Mouse (Mus musculus) hindbrain, embryonic 15.5 days (tissue): Measurements from ENCODE around the gene Pdk2. TPM values are rescaled to one million over a fixed set of nuclear protein-coding genes. Genes with fewer than 3 reads are reported as not detected.

Experiments
- ATAC-seq: fragments of 200-750 bp; cut with Nextera tagmentation; 2 replicates; pipeline ENCODE4 v1.8.0; 2017; ENCODE audit warnings: low read depth, moderate number of reproducible peaks, moderate TSS enrichment; ENCODE audit not compliant: low FRiP score
- H3K27ac ChIP-seq: fragments of 300-500 bp; sonication (generic); replicated peaks from 2 replicates; pipeline ENCODE4 v1.5.1; 2015; ENCODE audit warnings: mild to moderate bottlenecking, inconsistent platforms
- H3K27me3 ChIP-seq: fragments of 300-500 bp; sonication (generic); 2 replicates; pipeline ENCODE4 v1.6.1; 2015; ENCODE audit warnings: control low read depth, inconsistent platforms
- H3K36me3 ChIP-seq: fragments of 300-500 bp; sonication (generic); 2 replicates; pipeline ENCODE4 v1.6.1; 2015; ENCODE audit warnings: control low read depth, inconsistent platforms
- H3K4me1 ChIP-seq: fragments of 300-500 bp; sonication (generic); replicated peaks from 2 replicates; pipeline ENCODE4 v1.6.1; 2015; ENCODE audit warnings: control low read depth, inconsistent platforms
- H3K4me2 ChIP-seq: fragments of 300-500 bp; sonication (generic); 2 replicates; pipeline ENCODE4 v1.6.1; 2015; ENCODE audit warnings: moderate library complexity, mild to moderate bottlenecking, inconsistent platforms
- H3K4me3 ChIP-seq: fragments of 300-500 bp; sonication (generic); 2 replicates; pipeline ENCODE4 v1.5.1; 2015; ENCODE audit warnings: mild to moderate bottlenecking, inconsistent platforms
- H3K9ac ChIP-seq: fragments of 300-500 bp; sonication (generic); 2 replicates; pipeline ENCODE4 v1.6.1; 2015; ENCODE audit warnings: inconsistent platforms
- H3K9me3 ChIP-seq: fragments of 300-500 bp; sonication (generic); 2 replicates; pipeline ENCODE4 v1.6.1; 2016; ENCODE audit warnings: control low read depth, inconsistent platforms
- WGBS: fragments of 180-500 bp; shearing (Covaris S2); methylation state at CpG from one replicate; pipeline ENCODE4 v1.1.7; 2015; 5-methylcytosine and 5-hydroxymethylcytosine counted together
- polyA plus RNA-seq: library from polyadenylated mRNA; unstranded; fragments of >200 nt; fragmentation: Nextera tagmentation; extraction: Ambion mirVana; gene quantifications from 2 replicates; pipeline ENCODE4 v1.2.1, GENCODE M21; 2015

Gene Pdk2
- polyA plus RNA-seq, 1 experiment from 2014 or later = 33.4 TPM

DNA sequence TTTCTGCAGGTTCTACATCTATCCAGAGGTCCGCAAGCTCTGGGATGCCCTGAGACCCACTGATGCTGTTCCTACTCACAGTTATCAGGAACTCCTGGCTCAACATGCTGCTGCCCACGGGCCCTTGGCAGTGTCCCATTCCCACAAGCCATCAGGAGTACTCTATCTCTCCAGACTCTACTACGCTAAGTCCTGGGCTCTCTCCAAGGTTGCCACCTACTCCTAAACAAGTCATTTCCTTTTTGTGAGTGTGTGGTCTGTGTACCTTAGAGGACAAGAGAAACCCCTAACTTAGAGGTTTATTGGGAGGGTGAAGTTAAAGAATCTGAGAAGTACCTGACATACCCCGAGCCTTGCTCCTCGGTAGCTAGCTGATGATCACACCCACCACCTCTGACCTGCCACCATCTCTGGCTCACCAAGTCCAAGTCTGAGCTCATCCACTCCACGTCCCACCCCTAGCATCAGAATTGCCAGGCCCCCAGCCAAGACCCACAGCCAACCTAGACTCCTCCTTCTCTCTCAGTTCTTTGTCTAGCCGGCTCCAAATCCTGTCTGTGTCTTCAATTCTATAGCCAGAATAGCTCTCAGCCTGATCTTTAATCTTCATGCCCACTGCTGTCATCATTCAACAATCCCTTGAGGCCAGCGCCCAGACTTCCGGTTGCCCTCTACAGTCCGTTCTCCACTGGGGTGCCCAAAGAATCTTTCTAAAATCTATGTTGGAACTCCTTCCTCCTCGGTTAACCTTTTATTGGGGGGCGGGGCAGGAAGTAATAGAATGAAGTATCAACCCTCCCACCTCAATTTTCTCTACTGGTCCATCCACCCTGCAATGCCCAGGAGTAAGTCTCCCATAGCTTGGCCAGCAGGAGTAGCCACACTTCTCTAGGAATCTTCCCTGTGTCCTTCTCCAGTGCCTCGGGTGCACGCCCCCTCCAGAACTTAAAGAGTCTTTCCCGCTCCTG lies 32.2 kb downstream of the Pdk2 start:
- ATAC-seq = peak; percentile 4; the same call in 1 of the 2 replicates
- H3K9ac ChIP-seq = peak overlapping the region; percentile 93
- H3K4me2 ChIP-seq = peak overlapping the region; percentile 92
- 27% methylated on average over 15 of the region's 15 CpGs for WGBS
- peaks cover 63% of the 10 kb centered on the region for H3K4me1 ChIP-seq
- peak overlapping the region; percentile 76 for H3K4me3 ChIP-seq
- no peaks in the 10 kb centered on the region for H3K27me3 ChIP-seq
- no peaks in the 10 kb centered on the region for H3K9me3 ChIP-seq
- H3K36me3 ChIP-seq = peaks cover 6% of the 10 kb centered on the region; the same call in 1 of the 2 replicates
- peak overlapping the region; percentile 95 for H3K27ac ChIP-seq

DNA sequence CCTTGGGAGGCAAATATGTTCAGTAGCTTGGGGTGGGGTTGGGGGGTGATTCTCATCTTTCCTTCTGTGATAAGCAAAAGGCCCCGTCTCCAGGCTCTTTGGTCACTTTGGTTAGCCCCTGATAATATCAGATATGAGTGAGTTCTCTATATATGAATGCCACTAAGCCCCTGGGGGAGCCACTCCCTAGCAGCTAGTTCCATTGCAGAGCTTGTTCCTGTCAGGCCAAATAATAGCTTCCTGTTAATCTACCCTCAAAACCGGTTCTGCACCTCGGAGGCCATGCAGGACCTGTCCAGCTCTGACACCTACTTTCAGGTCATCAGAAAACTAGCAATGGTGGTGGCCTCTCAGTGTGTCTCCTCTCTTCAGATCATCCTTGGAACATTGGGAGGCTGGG lies 33.7 kb downstream of the Pdk2 start:
- Histone ChIP-seq H3K27ac (peak overlapping the region; percentile 95), H3K4me3 (no peak overlapping the region), H3K4me1 (peaks cover 50% of the 10 kb centered on the region), H3K36me3 (peaks cover 14% of the 10 kb centered on the region; the same call in 1 of the 2 replicates), H3K9ac (no peak overlapping the region), H3K27me3 (no peaks in the 10 kb centered on the region), H3K4me2 (peak overlapping the region; percentile 71), H3K9me3 (no peaks in the 10 kb centered on the region)
- WGBS = 86% methylated on average over 3 of the region's 3 CpGs
- no peak for ATAC-seq

DNA sequence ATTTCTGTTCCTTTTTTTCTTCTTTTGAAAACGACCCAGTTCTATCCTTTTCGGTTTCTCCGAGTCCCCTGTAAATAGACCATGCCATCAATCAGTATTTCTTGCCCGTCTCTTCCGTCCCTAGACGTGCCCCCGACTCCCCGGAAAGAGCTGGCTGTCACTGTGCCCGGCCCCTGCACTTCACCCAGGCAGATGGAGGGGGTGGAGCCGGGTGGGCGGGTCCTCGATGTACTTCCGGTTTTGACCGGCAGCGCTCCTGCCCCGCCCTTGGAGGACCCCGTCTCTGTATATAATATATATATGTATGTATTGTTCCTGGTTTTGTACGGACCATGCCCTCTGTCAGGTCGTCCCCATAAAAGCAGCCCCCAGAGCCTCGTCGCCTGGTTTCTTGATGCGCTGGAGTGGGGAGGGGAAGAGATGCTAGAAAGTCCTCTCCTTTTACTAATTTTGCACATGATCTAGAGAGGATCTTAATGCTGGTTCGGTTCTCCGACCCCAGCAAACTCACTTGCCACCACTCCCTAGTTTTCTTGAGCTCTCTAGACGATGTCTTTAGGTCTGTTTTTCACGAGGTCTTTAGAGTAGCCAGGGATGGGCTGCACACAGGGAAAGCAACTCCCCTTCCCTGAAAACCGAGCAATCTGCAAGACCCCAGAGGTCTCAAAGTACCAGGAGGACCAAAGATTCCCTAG lies 34.5 kb downstream of the Pdk2 start:
- 1% methylated on average over 27 of the region's 27 CpGs for WGBS
- peak overlapping the region; percentile 95 for H3K27ac ChIP-seq
- ATAC-seq = peak; percentile 57
- peak overlapping the region; percentile 71 for H3K4me2 ChIP-seq
- no peaks in the 10 kb centered on the region for H3K9me3 ChIP-seq
- peak overlapping the region; percentile 38 for H3K4me3 ChIP-seq
- peaks cover 43% of the 10 kb centered on the region for H3K4me1 ChIP-seq
- no peaks in the 10 kb centered on the region for H3K27me3 ChIP-seq
- H3K36me3 ChIP-seq = peaks cover 21% of the 10 kb centered on the region
- H3K9ac ChIP-seq = peak overlapping the region; percentile 51

DNA sequence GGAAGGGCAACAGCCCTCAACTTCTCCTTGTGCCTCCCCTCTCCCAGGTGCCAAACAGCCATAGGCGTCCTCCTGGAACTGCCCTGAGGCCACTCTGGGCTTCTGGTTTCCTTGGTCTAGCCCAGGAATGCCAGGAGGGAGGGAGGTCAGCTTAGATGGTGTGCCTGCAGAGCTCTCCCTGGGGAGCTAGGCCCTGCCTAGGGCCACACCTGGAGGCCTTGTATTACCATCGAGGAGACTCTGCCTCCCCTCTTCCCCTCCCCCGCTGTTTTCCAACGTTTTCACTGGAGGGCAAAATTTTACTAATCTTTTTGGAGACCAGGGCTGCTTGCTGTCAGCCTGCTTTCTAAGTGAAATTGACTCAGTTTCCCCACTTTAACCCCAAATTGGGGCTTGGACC lies 35.1 kb downstream of the Pdk2 start:
- Histone ChIP-seq H3K4me3 (peak overlapping the region; percentile 38), H3K27me3 (no peaks in the 10 kb centered on the region), H3K4me1 (peaks cover 39% of the 10 kb centered on the region), H3K4me2 (peak overlapping the region; percentile 71), H3K9ac (no peak overlapping the region; the same call in 1 of the 2 replicates), H3K9me3 (no peaks in the 10 kb centered on the region), H3K36me3 (peaks cover 25% of the 10 kb centered on the region), H3K27ac (peak overlapping the region; percentile 95)
- WGBS = 41% methylated on average over 4 of the region's 4 CpGs
- no peak for ATAC-seq

DNA sequence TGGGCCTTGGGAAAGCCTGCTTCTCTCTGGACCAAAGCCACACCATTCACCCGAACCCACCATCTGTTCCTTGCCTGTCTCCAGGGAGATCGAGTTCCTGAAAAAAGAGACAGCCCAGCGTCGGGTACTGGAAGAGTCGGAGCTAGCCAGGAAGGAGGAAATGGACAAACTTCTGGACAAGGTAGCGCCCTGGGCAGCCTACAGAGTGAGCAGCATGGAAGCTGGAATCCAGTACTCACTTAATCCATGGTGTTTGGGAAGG lies 36.3 kb downstream of the Pdk2 start:
- Histone ChIP-seq H3K9ac (no peak overlapping the region), H3K9me3 (no peaks in the 10 kb centered on the region), H3K4me2 (no peak overlapping the region), H3K4me3 (no peak overlapping the region), H3K4me1 (peaks cover 48% of the 10 kb centered on the region), H3K27ac (no peak overlapping the region), H3K27me3 (no peaks in the 10 kb centered on the region), H3K36me3 (peaks cover 25% of the 10 kb centered on the region)
- 51% methylated on average over 6 of the region's 6 CpGs for WGBS
- ATAC-seq = no peak

DNA sequence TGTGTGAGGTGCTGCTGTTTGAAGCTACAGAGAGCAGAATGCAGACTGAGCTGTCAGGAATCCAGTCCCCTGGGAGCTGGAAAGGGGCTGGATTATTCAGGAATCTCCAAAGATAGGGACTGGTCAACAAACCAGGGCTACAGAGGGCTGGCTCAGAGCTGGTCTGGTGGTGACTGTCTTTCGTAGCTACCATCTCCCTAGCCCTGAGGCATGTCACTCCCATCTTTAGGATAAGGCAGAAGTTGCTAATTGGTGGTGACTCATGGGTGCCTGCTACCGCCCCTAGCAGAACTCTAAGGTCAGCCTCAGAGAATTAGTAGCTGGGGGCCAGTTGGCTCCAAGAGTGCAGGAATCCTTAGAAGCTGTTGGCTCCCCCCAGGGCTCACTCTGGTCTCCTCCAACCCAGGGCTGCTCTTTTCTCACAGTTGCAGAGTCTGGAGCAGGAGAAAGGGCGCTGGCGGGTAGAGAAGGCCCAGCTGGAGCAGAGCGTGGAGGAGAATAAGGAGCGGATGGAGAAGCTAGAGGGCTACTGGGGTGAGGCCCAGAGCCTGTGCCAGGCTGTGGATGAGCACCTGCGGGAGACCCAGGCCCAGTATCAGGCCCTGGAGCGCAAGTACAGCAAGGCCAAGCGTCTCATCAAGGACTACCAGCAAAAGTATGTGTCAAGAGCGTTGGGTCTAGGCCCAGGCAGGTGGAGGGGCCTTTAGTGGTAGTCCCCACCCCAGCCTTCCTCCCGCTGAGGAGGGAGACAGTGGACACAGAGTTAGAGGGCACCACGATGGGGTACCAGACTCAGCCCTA lies 36.8 kb downstream of the Pdk2 start:
- no peak overlapping the region for H3K27ac ChIP-seq
- 85% methylated on average over 12 of the region's 12 CpGs for WGBS
- H3K9ac ChIP-seq = no peak overlapping the region
- H3K36me3 ChIP-seq = peaks cover 25% of the 10 kb centered on the region
- ATAC-seq = no peak
- no peak overlapping the region for H3K4me2 ChIP-seq
- no peaks in the 10 kb centered on the region for H3K9me3 ChIP-seq
- no peaks in the 10 kb centered on the region for H3K27me3 ChIP-seq
- no peak overlapping the region for H3K4me3 ChIP-seq
- H3K4me1 ChIP-seq = peaks cover 46% of the 10 kb centered on the region

DNA sequence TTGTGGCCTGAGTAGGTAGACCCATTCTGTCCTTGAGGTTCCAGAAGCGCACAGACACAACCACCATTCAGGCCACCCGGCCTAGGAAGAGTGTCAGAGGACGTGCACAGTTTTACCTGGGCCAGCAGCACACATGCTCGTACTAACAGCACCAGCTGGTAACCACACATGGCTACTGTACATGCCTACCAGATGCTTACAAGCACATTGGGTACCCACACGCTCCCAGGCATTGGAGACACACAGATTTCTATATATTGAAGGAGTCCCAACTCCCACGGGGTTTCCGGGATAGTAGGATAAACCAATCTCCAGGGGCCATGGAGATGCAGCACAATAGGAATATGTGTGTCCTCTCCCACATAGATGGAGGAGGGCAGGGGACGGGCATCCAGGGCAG lies 38.4 kb downstream of the Pdk2 start:
- peaks cover 39% of the 10 kb centered on the region for H3K4me1 ChIP-seq
- H3K4me2 ChIP-seq = no peak overlapping the region
- ATAC-seq = no peak
- no peaks in the 10 kb centered on the region for H3K9me3 ChIP-seq
- no peak overlapping the region for H3K9ac ChIP-seq
- WGBS = 93% methylated on average over 8 of the region's 8 CpGs
- peaks cover 26% of the 10 kb centered on the region for H3K36me3 ChIP-seq
- H3K4me3 ChIP-seq = no peak overlapping the region
- no peak overlapping the region for H3K27ac ChIP-seq
- no peaks in the 10 kb centered on the region for H3K27me3 ChIP-seq

DNA sequence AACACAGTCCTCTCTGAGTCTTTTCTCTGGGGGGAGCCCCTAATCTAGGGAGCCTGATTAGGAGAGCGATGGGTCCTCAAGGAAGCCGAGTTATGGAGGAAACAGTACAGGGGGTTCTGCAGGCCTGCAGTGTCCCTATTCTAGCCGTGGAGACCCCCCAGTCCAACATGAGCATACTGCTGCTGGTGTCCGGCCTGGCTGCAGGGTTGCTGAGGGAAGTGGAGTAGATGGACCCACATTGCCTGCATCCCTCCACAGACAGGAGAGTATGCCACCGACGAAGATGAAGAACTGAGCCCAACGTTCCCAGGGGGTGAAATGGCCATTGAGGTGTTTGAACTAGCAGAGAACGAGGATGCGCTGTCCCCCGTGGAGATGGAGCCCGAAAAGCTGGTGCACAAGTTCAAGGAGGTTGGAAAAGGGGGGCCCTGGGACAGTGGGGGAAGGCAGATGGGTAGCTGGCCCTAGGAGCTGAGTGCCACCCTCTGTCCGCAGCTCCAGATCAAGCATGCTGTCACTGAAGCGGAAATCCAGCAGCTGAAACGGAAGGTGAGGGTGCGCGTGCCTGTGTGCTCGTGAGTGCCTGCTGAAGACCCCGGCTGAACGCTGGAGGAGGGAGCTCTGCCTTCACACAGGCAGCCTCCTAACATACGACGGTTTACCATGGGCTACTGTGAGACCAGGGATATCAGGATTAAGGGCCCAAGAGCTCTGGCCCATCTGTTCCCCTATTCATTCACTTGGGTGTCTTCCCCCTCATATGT lies 39.4 kb downstream of the Pdk2 start:
- Histone ChIP-seq H3K4me3 (no peak overlapping the region), H3K27ac (no peak overlapping the region), H3K9me3 (no peaks in the 10 kb centered on the region), H3K36me3 (peaks cover 33% of the 10 kb centered on the region), H3K9ac (no peak overlapping the region), H3K4me2 (no peak overlapping the region), H3K27me3 (no peaks in the 10 kb centered on the region), H3K4me1 (peaks cover 35% of the 10 kb centered on the region)
- ATAC-seq = no peak
- WGBS = 83% methylated on average over 21 of the region's 21 CpGs

DNA sequence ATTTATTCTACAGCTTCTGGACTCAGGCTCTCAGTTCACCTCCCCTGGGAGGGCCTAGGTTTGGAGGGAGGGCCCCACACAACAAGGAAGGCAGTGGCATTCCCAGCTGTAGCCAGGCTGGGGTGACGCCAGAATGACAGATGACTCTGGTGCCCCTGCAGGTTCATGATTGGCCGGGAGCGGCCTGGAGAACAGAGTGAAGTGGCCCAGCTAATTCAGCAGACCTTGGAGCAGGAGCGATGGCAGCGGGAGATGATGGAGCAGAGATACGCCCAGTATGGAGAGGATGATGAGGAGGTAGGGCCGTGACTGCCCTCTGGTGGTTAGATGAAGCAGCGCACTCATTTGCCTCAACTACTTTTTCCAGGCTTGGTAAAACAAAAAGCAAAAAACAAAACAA lies 40.1 kb downstream of the Pdk2 start:
- H3K27me3 ChIP-seq = no peaks in the 10 kb centered on the region
- 0% methylated on average over 8 of the region's 8 CpGs for WGBS
- peak overlapping the region; percentile 12; the same call in 1 of the 2 replicates for H3K9ac ChIP-seq
- H3K27ac ChIP-seq = peak overlapping the region; percentile 67
- no peaks in the 10 kb centered on the region for H3K9me3 ChIP-seq
- H3K4me2 ChIP-seq = peak overlapping the region; percentile 16; the same call in 1 of the 2 replicates
- H3K4me1 ChIP-seq = peaks cover 34% of the 10 kb centered on the region
- peaks cover 38% of the 10 kb centered on the region for H3K36me3 ChIP-seq
- no peak overlapping the region for H3K4me3 ChIP-seq
- ATAC-seq = peak; percentile 49; the same call in 1 of the 2 replicates

DNA sequence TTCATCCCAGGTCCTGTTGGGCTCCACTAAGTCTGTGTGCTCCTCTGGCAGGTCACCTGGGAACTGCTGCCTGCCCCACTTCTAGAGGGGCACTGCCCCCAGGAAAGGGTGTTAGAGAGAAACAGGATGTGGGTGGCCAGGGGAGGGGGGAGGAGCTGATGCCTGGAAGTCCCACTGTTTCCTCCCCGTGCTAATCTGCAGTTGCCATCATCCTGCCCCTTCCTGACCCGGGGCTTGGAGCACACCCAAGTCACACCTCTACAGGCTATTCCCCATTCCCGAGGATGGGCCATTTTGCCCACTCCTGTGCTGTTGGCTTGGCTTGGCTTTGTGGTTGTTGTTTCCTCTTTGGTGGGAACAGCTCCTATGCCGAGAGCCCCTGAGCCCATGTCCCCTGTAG lies 40.6 kb downstream of the Pdk2 start:
- 0 out of 2 replicates have a peak, but pooled peaks have one; percentile 3 for ATAC-seq
- WGBS = 38% methylated on average over 4 of the region's 4 CpGs
- H3K4me2 ChIP-seq = peak overlapping the region; percentile 16; the same call in 1 of the 2 replicates

DNA sequence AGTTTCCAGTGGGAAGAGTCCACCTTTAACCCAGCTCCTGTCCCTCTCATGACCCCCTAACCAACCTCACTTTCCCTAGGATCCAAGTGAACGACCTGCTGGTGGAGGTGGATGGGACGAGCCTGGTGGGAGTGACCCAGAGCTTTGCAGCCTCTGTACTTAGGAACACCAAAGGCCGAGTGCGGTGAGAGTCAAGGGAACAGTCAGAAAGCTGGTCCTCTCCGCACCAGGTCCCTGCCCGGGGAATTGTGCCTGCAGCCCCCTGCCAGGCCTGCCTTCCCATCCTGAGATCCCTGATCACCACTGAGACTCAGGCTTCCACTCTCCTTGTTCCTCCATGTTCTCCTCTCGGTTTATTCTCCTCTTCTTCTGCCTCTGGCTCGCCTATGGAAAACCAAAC lies 41.0 kb downstream of the Pdk2 start:
- peaks cover 40% of the 10 kb centered on the region for H3K4me1 ChIP-seq
- no peaks in the 10 kb centered on the region for H3K27me3 ChIP-seq
- H3K4me3 ChIP-seq = no peak overlapping the region
- no peaks in the 10 kb centered on the region for H3K9me3 ChIP-seq
- peak overlapping the region; percentile 67; the same call in 1 of the 2 replicates for H3K27ac ChIP-seq
- WGBS = 77% methylated on average over 8 of the region's 8 CpGs
- H3K36me3 ChIP-seq = peaks cover 38% of the 10 kb centered on the region
- H3K9ac ChIP-seq = no peak overlapping the region
- ATAC-seq = no peak
- no peak overlapping the region for H3K4me2 ChIP-seq

More for the DNA sequence above, 40.6 kb downstream of the Pdk2 start:
- peak overlapping the region; percentile 12; the same call in 1 of the 2 replicates for H3K9ac ChIP-seq
- peak overlapping the region; percentile 67 for H3K27ac ChIP-seq
- no peak overlapping the region for H3K4me3 ChIP-seq
- H3K27me3 ChIP-seq = no peaks in the 10 kb centered on the region
- peaks cover 36% of the 10 kb centered on the region for H3K4me1 ChIP-seq
- peaks cover 38% of the 10 kb centered on the region for H3K36me3 ChIP-seq
- no peaks in the 10 kb centered on the region for H3K9me3 ChIP-seq
